Mouse (Mus musculus) spleen, postnatal 10 days (tissue): ENCODE measurements around the gene Ppip5k1.
A peak's percentile ranks its signal among the peaks of the same experiment; 100 is the strongest.
"Not testable (repeated sequence)": the region's sequence is repeated elsewhere in the genome, so short reads cannot be mapped to it uniquely, and the experiment has no call there.

Source experiments
- DNase-seq, 2 experiments: peaks; one replicate each; pipeline ENCODE4 v3.0.0; 2021 to 2022; ENCODE audit warnings: low spot score in 2 of 2

Ppip5k1 gene

DNA sequence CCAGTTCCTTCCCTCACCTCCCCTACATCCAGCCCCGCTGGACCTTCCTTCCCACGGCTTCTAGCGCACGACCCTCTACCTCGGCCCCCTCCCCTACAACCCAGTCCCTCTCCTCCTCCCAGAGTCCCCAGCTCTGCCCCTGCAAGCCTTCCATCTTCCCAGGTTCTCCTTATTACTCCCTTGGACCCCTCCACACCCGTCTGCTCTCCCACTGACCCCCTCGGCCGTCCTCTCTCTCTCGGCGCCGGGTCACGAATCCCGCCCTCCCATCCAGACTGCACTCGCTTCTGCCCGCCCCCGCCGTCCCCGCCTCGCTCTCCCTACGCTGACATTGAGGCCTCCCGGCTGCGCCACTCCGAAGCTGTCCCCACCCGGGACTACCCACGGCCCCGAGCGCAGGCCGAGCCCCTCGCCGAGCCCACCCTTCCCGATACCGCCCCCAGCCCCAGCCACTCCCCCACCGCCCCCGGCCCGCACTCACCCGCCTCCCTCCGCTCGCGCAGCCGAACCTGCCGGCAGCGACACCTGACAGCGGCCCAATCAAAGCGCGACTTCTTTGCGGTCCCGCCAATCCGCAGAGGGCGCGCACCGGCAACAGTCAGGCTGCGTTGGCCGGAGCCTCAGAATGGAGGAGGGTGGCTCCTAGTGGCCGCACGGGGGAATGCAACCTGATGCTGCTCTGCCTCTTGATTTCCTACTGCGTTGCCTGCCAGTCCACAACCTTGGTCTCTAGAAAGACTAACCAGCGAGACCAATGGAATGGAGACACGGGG, at the start of gene Ppip5k1:
Gene Ppip5k1, minus strand, starts transcription at position 577 of the 773 bp plus-strand sequence.
- peak; percentile 93 to 98 for DNase-seq

DNA sequence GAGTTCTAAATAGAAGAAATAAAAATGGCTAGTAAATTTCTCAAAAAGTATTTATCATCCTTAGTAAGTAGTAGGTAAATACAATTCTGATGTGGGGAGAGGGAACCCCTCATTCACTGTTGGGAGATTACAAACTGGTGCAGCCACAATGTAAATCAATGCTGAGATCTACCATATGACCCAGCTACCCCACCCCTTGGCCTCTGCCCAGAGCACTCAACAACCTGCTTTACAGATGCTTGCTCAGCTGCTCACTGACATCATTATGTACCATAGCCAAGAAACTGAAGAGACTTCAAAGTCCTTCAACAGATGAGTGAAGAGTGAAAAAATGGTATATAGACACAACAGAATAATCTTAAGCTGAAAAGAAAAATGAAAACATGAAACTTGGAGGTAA, 48.1 kb upstream of the Ppip5k1 start:
- DNase-seq: no peak

GRCm38 (mm10) chr2:121396624-121397023, 41.4 kb upstream of the Ppip5k1 start:
- peak; percentile 75 to 90 for DNase-seq

DNA sequence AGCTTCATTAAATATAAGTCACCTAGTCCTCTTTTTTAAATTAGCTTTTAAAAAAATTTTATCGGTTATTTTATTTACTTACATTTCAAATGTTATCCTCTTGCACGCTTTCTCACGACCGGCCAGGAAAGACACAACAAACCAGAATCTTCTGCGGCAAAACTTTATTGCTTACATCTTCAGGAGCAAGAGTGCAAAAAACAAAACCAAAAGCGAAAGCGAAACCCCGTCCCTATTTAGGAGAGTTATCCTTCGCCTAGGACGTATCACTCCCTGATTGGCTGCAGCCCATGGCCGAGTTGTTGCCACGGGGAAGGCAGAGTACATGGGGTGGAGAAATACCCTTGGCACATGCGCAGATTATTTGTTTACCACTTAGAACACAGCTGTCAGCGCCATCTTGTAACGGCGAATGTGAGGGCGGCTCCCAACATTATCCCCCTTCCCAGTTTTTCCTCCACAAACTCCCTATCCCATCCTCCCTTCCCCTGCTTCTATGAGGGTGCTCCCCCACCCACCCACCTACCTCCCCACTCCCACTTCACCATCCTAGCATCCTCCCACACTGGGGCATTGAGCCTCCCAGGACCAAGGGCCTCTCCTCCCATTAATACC, 31.9 kb upstream of the Ppip5k1 start, which contains the start of gene Strc:
Gene Strc, minus strand, starts transcription at position 208 of the 615 bp plus-strand sequence.
- not testable (repeated sequence) for DNase-seq

GRCm38 (mm10) chr2:121374766-121375165, 19.6 kb upstream of the Ppip5k1 start:
- DNase-seq: no peak

GRCm38 (mm10) chr2:121372266-121372665, 17.1 kb upstream of the Ppip5k1 start:
- no peak for DNase-seq

DNA sequence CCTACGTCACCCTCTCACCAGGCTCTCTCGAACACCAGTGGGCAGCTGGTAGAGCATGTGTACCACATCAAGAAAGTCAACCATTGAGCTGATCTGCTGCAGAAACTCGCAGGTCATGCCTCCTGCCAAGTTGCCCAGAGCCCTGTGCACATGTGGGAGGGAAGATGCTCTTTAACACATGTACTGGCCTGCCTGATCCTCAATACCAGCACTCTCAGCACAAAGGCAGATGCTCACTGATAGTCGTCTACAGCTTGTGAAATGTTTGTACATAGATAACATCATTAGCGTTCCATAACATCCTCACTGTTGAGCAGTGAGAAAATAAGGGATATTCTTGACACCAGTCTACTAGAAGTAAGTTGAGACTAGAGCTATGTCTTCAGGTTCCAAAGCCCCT, 15.7 kb upstream of the Ppip5k1 start:
- no peak for DNase-seq

- DNase-seq: no peak
Observed at GRCm38 (mm10) chr2:121368831-121369230, 13.6 kb upstream of the Ppip5k1 start.

DNA sequence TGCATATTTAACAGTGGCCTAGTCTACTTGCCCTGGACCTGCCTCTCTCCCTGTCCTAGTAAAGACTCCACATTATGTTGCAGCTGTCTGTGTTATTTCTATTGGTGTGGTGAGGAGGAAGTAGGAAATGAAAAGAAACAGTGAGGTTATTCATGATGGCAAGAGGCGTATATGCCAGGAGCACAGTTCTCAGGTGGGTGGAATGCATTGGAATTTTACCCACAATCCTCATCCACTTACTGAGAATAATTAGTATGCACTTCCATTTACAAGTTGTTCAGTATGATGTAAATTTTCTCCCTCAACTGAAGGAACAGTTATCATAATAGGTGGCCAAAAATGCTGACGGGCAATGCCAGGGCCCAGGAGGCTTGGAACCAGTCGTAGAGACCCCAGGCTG, 8.5 kb upstream of the Ppip5k1 start:
- DNase-seq: no peak

DNA sequence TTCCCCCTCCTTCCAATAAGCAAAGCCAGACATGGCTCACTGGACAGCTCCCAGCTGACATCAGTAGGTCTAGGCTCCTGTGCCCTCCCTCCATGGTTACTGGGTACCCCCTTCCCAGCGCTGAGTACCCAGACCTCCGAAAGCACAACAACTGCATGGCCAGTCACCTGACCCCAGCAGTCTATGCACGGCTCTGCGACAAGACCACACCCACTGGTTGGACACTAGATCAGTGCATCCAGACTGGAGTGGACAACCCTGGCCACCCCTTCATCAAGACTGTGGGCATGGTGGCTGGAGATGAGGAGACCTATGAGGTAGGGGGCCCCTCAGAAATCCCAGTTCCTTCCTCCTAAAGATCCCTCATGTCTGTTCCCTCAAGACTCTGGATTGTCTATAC, 4.3 kb upstream of the Ppip5k1 start:
- DNase-seq: no peak

- peak; percentile 17 to 43 for DNase-seq
Observed at GRCm38 (mm10) chr2:121358381-121358780, 3.2 kb upstream of the Ppip5k1 start.

GRCm38 (mm10) chr2:121357961-121358360, 2.8 kb upstream of the Ppip5k1 start:
- DNase-seq: no peak

DNA sequence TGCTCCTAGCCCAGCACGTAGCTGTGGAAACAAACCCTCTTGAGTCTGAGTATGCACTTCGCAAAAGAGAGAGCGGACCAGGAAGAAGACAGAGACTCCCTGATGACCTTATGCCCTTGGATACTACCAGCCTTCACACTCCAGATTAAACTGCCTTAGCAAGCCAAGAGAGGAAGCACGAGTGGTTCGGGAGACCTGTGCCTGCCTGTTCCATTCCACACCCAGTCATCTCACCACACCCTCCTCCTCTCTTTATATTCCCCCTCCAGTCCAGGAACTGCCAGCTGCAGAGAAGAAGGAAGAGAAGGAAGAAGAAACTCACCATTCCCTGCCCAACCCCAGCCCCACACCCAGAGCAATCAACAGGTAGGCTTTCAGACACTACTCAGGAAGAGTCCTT, 2.3 kb upstream of the Ppip5k1 start, which contains the start of gene Ckmt1:
Gene Ckmt1, plus strand, starts transcription at position 221 of the 400 bp plus-strand sequence.
- no peak for DNase-seq

DNA sequence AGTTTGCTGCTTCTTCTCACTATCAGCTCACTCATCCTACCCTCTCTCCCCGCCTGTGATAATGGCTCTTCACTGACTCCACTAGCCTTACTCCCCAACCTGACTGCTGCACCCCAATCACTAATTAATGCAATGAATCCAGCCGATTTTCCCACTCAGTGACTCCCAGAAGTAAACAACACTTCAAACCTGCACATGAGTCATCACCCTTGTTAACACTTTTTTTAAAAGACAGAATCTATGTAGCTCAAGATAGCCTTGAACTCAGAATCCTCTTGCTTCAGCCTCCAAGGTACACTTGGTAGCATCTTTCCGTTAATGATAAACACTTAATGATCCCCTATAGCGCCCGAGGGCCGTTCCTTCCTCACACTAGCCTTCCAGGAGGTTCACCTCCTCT, 818 bp downstream of the Ppip5k1 start:
- no peak for DNase-seq

DNA sequence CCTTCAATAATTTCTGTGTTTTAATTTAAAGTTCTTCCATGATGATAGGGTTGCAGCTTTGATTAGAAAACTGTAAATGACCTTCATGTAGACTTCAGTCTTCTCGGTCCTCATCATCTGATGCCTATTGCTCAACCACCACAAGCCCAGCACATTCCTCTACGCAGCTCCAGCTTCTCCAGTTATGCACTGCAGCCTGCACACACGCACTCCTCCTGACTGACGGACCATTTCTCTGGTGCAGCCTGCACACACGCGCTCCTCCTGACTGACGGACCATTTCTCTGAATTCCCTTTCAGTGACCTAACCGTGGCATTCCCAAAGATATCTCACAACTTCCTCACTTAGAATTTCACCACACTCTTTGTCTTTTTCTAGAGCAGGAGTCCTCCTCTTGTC, 2.0 kb downstream of the Ppip5k1 start:
- DNase-seq: no peak

DNA sequence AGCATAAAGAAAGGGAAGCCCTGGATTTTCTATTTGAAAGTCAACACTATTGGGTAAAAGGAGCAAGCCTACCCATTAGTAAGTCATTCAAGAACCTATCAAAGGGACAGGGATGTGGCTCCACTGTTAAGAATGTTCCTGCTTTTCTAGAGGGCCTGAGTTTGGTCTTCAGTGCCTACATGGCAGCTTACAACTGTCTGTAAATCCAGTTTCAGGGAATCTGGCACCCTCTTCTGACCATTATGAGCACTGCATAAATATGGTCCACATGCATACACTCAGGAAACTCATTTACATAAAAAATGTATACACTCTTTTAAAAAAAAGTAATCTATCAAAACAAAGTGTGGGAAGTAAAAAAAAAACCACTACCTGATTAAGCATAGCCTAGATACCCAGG, 16.1 kb downstream of the Ppip5k1 start:
- DNase-seq: no peak

GRCm38 (mm10) chr2:121329492-121329891, 25.7 kb downstream of the Ppip5k1 start:
- DNase-seq: no peak

- no peak for DNase-seq
Observed at GRCm38 (mm10) chr2:121323693-121324470, 31.3 kb downstream of the Ppip5k1 start.

DNA sequence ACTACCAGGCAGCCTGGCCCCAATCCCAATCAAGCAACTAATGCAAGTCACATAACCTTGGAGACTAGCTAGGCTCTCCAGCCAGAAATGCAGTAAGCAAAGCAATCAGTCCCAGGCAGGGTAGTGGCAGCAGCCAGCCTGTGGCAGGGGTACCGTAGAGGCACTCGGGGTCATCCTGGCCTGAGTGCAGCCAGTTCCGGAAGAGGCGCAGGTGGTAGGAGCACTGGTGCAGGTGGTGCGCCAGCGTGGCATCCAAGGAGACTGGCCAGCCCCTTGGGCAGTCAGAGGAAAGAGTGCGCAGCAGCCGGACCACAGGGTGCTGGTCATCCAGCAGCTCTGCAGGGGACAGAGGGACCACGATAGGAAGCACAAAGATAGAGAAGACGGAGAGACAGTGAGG, 32.2 kb downstream of the Ppip5k1 start:
- no peak for DNase-seq

DNA sequence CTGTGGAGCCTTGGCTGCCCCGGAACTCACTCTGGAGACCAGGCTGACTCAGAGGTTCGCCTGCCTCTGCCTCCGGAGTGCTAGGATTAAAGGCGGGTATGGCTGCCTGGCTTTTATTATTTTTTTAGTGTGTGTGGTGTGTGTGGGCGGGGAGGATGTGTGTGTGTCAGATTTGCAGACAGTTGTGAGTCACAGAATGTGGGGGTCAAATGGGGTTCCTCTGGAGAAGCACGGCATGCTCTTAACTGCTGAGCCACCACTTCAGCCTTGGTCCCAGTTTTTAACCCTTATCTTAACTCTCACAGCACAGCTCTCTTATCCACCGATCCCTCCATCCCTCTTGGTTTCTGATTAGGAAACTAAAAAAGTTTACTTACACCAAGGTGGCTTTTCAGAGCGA, 38.9 kb downstream of the Ppip5k1 start:
- no peak for DNase-seq

GRCm38 (mm10) chr2:121308997-121309416, 46.2 kb downstream of the Ppip5k1 start:
- no peak for DNase-seq

- no peak for DNase-seq
Observed at GRCm38 (mm10) chr2:121300036-121300435, 55.2 kb downstream of the Ppip5k1 start.
